Mouse (Mus musculus): ENCODE data around the gene Slc6a4.

Gene Slc6a4

GRCm38 (mm10) chr11:76997916-76998704 lies at the start of gene Slc6a4:
Gene Slc6a4, plus strand, starts transcription at chr11:76998603.
- in situ Hi-C loops (cut with MseI, MboI), result loop anchor here (5.0 kb wide), 2 partner anchors 84 to 94 kb away; no protein-coding TSS in a partner anchor

- in situ Hi-C loops (cut with MseI, MboI), result no loop called here
These were observed 44.9 kb upstream of the Slc6a4 start for GRCm38 (mm10) chr11:76953536-76953935.

- in situ Hi-C loops (cut with MseI, MboI), result no loop called here
These were observed 32.7 kb upstream of the Slc6a4 start for GRCm38 (mm10) chr11:76965703-76966102.

- in situ Hi-C loops (cut with MseI, MboI), result no loop called here
These were observed 28.1 kb upstream of the Slc6a4 start for GRCm38 (mm10) chr11:76970328-76970727.

GRCm38 (mm10) chr11:76974680-76975319 lies 23.6 kb upstream of the Slc6a4 start:
- in situ Hi-C loops (cut with MseI, MboI), result no loop called here

GRCm38 (mm10) chr11:76981570-76982141 lies 16.7 kb upstream of the Slc6a4 start:
- in situ Hi-C loops (cut with MseI, MboI), result no loop called here

- in situ Hi-C loops (cut with MseI, MboI), result no loop called here
These were observed 16.0 kb upstream of the Slc6a4 start for GRCm38 (mm10) chr11:76982415-76982814.

GRCm38 (mm10) chr11:76983641-76984040 lies 14.8 kb upstream of the Slc6a4 start:
- in situ Hi-C loops (cut with MseI, MboI), result no loop called here

- in situ Hi-C loops (cut with MseI, MboI), result no loop called here
These were observed 14.2 kb upstream of the Slc6a4 start for GRCm38 (mm10) chr11:76984173-76984572.

GRCm38 (mm10) chr11:76990839-76991238 lies 7.6 kb upstream of the Slc6a4 start:
- in situ Hi-C loops (cut with MseI, MboI), result no loop called here

GRCm38 (mm10) chr11:76992886-76993285 lies 5.5 kb upstream of the Slc6a4 start:
- in situ Hi-C loops (cut with MseI, MboI), result no loop called here

GRCm38 (mm10) chr11:76995966-76996672 lies 2.3 kb upstream of the Slc6a4 start:
- in situ Hi-C loops (cut with MseI, MboI), result loop anchor here (5.0 kb wide), 2 partner anchors 86 to 96 kb away; no protein-coding TSS in a partner anchor

- in situ Hi-C loops (cut with MseI, MboI), result loop anchor here (5.0 kb wide), 2 partner anchors 85 to 95 kb away; no protein-coding TSS in a partner anchor
These were observed 1.1 kb upstream of the Slc6a4 start for GRCm38 (mm10) chr11:76997305-76997704.

- in situ Hi-C loops (cut with MseI, MboI), result loop anchor here (5.0 kb wide), 2 partner anchors 84 to 94 kb away; no protein-coding TSS in a partner anchor
These were observed 363 bp downstream of the Slc6a4 start for GRCm38 (mm10) chr11:76998705-76999226.

- in situ Hi-C loops (cut with MseI, MboI), result no loop called here
These were observed 2.3 kb downstream of the Slc6a4 start for GRCm38 (mm10) chr11:77000741-77001140.

GRCm38 (mm10) chr11:77002361-77002760 lies 4.0 kb downstream of the Slc6a4 start:
- in situ Hi-C loops (cut with MseI, MboI), result no loop called here

- in situ Hi-C loops (cut with MseI, MboI), result no loop called here
These were observed 7.5 kb downstream of the Slc6a4 start for GRCm38 (mm10) chr11:77005881-77006280.

- in situ Hi-C loops (cut with MseI, MboI), result no loop called here
These were observed 8.2 kb downstream of the Slc6a4 start for GRCm38 (mm10) chr11:77006616-77007015.

GRCm38 (mm10) chr11:77009069-77010025 lies 10.9 kb downstream of the Slc6a4 start:
- in situ Hi-C loops (cut with MseI, MboI), result no loop called here

- in situ Hi-C loops (cut with MseI, MboI), result no loop called here
These were observed 12.5 kb downstream of the Slc6a4 start for GRCm38 (mm10) chr11:77010762-77011475.
